Mouse (Mus musculus) cerebellum, adult 2 months (tissue): Measurements from ENCODE around the gene Emilin2.

Experiments used
- CTCF ChIP-seq: fragments of 200-500 bp; IDR thresholded peaks from 2 replicates; pipeline ENCODE4 v1.5.1; 2011; ENCODE audit warnings: low read depth, mild to moderate bottlenecking, control low read depth, low read length, moderate library complexity, borderline replicate concordance; ENCODE audit not compliant: insufficient read depth
- POLR2A ChIP-seq: fragments of 200-500 bp; IDR thresholded peaks from 2 replicates; pipeline ENCODE4 v1.6.1; 2011; ENCODE audit warnings: low read length, control low read depth, borderline replicate concordance; ENCODE audit not compliant: insufficient read depth

DNA sequence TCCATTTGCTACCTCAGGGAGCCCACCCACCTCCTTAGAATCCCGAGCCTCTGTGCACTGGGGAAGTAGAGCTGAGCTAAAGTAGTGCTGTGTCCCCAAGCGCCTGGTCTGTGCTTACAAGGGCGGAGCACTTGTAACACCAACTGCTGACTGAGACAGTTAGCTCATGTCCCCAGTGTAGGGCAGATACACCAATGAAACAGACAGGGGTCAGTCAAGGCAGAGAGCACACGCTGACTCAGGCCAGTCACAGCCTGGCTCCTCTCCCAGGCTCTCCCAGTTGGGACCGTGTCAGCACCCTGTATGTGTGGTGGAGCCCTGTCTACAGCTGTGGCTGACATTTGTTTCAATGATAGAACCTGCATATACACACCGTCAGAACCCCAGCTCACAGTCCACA is 25.8 kb downstream of the Emilin2 start:
- TF ChIP-seq CTCF, result no peak
- TF ChIP-seq POLR2A, result no peak
